Mouse (Mus musculus) small intestine, adult 2 months (tissue): ENCODE results near the gene Slco3a1.

ENCODE experiments used
- CTCF ChIP-seq: fragments of 200-500 bp; IDR thresholded peaks from 2 replicates; pipeline ENCODE4 v1.5.1; 2012; ENCODE audit warnings: low read depth, mild to moderate bottlenecking, control low read depth, inconsistent platforms, low read length, moderate library complexity, mixed read lengths; ENCODE audit not compliant: insufficient replicate concordance, insufficient read length; ENCODE audit errors: extremely low read depth
- POLR2A ChIP-seq: fragments of 200-500 bp; IDR thresholded peaks from 2 replicates; pipeline ENCODE4 v1.6.1; 2012; ENCODE audit warnings: low read depth, mild to moderate bottlenecking, control low read depth, inconsistent platforms, low read length, moderate library complexity

DNA sequence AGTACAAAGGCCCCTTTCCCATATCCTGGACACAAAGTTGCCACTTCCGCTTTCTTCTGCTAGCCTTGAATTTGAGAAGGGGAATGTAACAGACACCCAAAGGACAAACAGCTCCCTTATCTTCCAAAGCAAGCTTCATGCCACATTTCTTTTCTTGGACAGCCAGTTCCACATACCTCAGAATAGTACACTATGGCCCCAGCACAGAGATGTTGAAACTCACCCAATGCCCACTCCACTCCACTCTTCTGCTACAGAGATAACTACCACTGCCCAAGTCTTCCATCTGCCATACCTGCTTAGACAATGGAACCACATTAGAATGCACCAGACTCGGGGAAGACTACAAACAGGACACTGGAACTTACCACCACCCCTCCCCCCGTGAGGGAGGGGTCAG, 131.3 kb downstream of the Slco3a1 start:
- no peak for TF ChIP-seq CTCF
- no peak for TF ChIP-seq POLR2A
